Comparison of ENCODE assay signal across 12 mouse cellular contexts in the genomic region with DNA sequence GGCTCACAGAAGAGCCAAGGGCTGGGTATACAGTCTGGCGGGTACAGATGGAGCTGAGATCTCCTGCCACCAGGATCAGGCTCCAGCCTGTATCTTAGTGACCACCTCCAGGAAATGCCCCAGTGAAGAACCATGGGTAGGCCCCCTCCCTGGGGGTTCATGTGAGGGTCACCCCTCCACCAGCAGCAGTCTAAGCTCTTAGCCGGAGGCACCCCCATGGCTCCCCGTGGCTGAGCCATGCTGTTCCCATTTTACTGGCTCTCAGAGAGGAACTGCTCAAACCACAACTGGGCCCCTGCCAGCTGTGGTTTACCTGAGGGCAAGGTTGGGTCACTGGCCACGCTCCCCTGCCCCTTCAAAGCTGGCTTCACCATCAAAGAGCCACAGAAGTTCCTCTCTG. TPM values are rescaled to one million over a fixed set of nuclear protein-coding genes. Genes with fewer than 3 reads are reported as not detected.
A peak's percentile ranks its signal among the peaks of the same experiment; 100 is the strongest.
DNase-seq lines count a peak whose midpoint lies in the region; TF ChIP-seq lines count a peak whose summit lies in the region.
"Had no signal": no experiment of that assay in that cellular context is flagged by ENCODE, and none has a peak within 500 bp of the region (broad histone marks: within the 10 kb centered on the region; RNA-seq: fewer than 3 reads in every experiment).

No protein-coding gene starts in this region.

- no peaks in the 10 kb centered on the region for H3K27me3 ChIP-seq in kidney, adult 2 months (replicated peaks; ENCODE audit: control insufficient read depth, insufficient read depth, low read length)

- WGBS in kidney, adult 2 months = 64% methylated on average over 4 of the region's 4 CpGs

- DNase-seq in spleen, adult 18-20 months = peak; percentile 67 to 72
- DNase-seq in spleen, adult 12 weeks (ENCODE audit: low spot score) = no peak
- peak; percentile 57 for DNase-seq in kidney, adult 2 months
- DNase-seq in lung, postnatal 10 days = peak; percentile 55
- DNase-seq in thymus, postnatal 14 days = peak; percentile 41
- DNase-seq in ovary, postnatal 10 days (ENCODE audit: low spot score) = no peak
- no peak for DNase-seq in right cerebral cortex, adult 18-20 months
- no peak for DNase-seq in heart, postnatal 25 days (ENCODE audit: low spot score)
- DNase-seq: gastrocnemius, postnatal 36 days; retina, postnatal 1 day had no signal

- intact Hi-C loops in heart, postnatal 25 days (cut with DNase I) = no loop called here

- H3K36me3 ChIP-seq in kidney, adult 2 months (ENCODE audit: control insufficient read depth, insufficient read depth, low read length) = no peaks in the 10 kb centered on the region

- no peak overlapping the region for H3K27ac ChIP-seq in kidney, adult 2 months (ENCODE audit: insufficient read depth, low read depth, low read length)

- H3K4me3 ChIP-seq in kidney, adult 2 months (ENCODE audit: insufficient read depth, low read depth, low read length) = no peak overlapping the region

- TF ChIP-seq POLR2A in kidney, adult 2 months (IDR thresholded peaks at IDR 0.05; ENCODE audit: low read depth, low read length) = no peak

- peaks cover 2% of the 10 kb centered on the region; the same call in 1 of the 2 replicates for H3K4me1 ChIP-seq in kidney, adult 2 months (ENCODE audit: control insufficient read depth, insufficient read depth, low read length)

- TF ChIP-seq CTCF in kidney, adult 2 months (conservative IDR thresholded peaks at IDR 0.05; ENCODE audit: insufficient read depth, insufficient read length, low read depth, low read length) = no peak

RNA-seq across cellular contexts. Expression of gene Tspan15, which starts 41.1 kb away (rescaled TPM):
- 38.8 and 52.7 TPM in 2 replicates for polyA plus RNA-seq in kidney, adult 2 months (2012; rRNA removed)
- 1 to 10 TPM; 8.3 to 8.6 TPM for total RNA-seq in heart, postnatal 25 days (2021)

RNA-seq across cellular contexts. Expression of gene Fam241b, which starts 46.2 kb away (rescaled TPM):
- 9.6 and 10.3 TPM in 2 replicates for polyA plus RNA-seq in kidney, adult 2 months (2012; rRNA removed)
- 1 to 10 TPM; 1.6 TPM for total RNA-seq in heart, postnatal 25 days (2021)

RNA-seq across cellular contexts. Expression of gene Neurog3, which starts 57.0 kb away (rescaled TPM):
- polyA plus RNA-seq in kidney, adult 2 months (2012; rRNA removed) = not detected in 2 replicates
- total RNA-seq in heart, postnatal 25 days (2021) = not detected
- total RNA-seq: gastrocnemius, postnatal 36 days; left cerebral cortex, postnatal 10 days had no signal
- polyA plus RNA-seq: hindbrain, embryonic 16.5 days had no signal

Comparison
In these comparisons a context has a peak if more than half of its experiments do, and no peak if none do; other contexts are left out.
1. DNase-seq: peak in spleen, adult 18-20 months (2 of 2), kidney, adult 2 months (single experiment), lung, postnatal 10 days (single experiment) and thymus, postnatal 14 days (single experiment); none in spleen, adult 12 weeks (single experiment), ovary, postnatal 10 days (single experiment), right cerebral cortex, adult 18-20 months (single experiment) and heart, postnatal 25 days (single experiment).